Mouse (Mus musculus) leukemia stem cell, adult 10-12 weeks (primary cell): ENCODE measurements around the gene Slc25a28. TPM values are rescaled to one million over a fixed set of nuclear protein-coding genes. Genes with fewer than 3 reads are reported as not detected.

ENCODE experiments used
- polyA plus RNA-seq: library from polyadenylated mRNA; stranded (reverse); fragments of >175 nt; gene quantifications from 2 replicates; pipeline ENCODE4 v1.2.3, GENCODE M21; 2012; ENCODE audit warnings: low replicate concordance

Gene Slc25a28
- polyA plus RNA-seq, result 31.2 and 33.6 TPM in 2 replicates

GRCm38 (mm10) chr19:43674730-43675524, at the start of gene Slc25a28:
Gene Slc25a28, minus strand, starts transcription at chr19:43674881.

DNA sequence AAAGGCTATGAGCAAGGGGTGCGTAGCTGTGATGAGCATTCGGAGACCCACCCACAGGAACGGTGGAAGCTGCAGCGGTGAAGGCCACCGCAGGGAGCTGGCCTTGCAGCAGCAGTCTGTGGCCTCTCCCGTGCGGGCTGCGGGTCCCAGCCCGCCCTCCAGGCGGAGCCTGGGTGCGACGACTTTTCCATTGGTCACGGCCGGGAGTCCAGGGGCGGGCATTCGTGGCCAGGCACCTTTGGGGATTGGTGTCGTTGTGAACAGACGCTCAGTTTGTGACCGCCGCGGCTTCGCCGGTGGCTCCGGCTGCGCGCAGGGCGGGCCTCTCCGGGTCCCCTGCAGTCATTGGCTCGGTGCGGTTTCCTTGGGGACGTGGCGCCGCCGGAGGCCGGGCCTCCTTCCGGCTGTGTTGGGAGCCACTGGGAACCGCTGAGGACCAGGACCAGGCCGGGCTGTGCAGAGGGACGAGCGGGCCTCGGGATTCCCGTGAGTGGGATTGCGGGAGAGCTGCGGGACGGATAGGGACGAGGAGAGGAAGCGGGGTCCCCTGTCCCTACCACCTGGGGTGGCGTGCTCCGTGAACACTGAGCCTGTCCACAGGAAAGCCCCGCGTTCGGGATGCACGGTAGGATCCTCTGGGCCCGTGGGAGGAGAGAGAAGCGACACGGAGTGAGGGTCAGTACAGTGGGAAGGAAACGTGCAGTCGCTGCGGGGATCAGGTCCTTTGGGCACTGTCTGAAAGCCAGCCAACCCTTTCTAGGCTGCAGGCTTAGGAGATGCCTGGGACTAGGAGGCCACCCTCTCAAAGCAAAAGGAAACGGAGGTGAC, 15.0 kb upstream of the Slc25a28 start, which contains the start of gene Entpd7:
Gene Entpd7, plus strand, starts transcription at position 254 of the 828 bp plus-strand sequence.

Other genes with a start within 250 kb of the Slc25a28 start
- 0.03 TPM in 1 of 2 replicates, not detected in the other for gene Cnnm1, start 234.4 kb downstream of the Slc25a28 start, polyA plus RNA-seq
- gene Got1, start 150.3 kb downstream of the Slc25a28 start, polyA plus RNA-seq, result 3.2 and 10.7 TPM in 2 replicates
- gene Nkx2-3, start 62.6 kb downstream of the Slc25a28 start, polyA plus RNA-seq, result 1.6 and 2.0 TPM in 2 replicates
- gene Entpd7, start 14.8 kb upstream of the Slc25a28 start, polyA plus RNA-seq, result 1.3 and 2.0 TPM in 2 replicates
- gene Cutc, start 78.1 kb upstream of the Slc25a28 start, polyA plus RNA-seq, result 0.41 and 0.82 TPM in 2 replicates
- 2.5 and 6.0 TPM in 2 replicates for gene Cox15, start 78.1 kb upstream of the Slc25a28 start, polyA plus RNA-seq
- gene Abcc2, start 107.3 kb upstream of the Slc25a28 start, polyA plus RNA-seq, result 0.35 TPM in 1 of 2 replicates, not detected in the other